Mouse (Mus musculus): ENCODE results near the gene Hmgcl. TPM values are rescaled to one million over a fixed set of nuclear protein-coding genes. Genes with fewer than 3 reads are reported as not detected.
"Not testable (repeated sequence)": the region's sequence is repeated elsewhere in the genome, so short reads cannot be mapped to it uniquely, and the experiment has no call there.

Gene Hmgcl
- polyA plus RNA-seq, 1 experiment from 2014 or later = 76.3 TPM

DNA sequence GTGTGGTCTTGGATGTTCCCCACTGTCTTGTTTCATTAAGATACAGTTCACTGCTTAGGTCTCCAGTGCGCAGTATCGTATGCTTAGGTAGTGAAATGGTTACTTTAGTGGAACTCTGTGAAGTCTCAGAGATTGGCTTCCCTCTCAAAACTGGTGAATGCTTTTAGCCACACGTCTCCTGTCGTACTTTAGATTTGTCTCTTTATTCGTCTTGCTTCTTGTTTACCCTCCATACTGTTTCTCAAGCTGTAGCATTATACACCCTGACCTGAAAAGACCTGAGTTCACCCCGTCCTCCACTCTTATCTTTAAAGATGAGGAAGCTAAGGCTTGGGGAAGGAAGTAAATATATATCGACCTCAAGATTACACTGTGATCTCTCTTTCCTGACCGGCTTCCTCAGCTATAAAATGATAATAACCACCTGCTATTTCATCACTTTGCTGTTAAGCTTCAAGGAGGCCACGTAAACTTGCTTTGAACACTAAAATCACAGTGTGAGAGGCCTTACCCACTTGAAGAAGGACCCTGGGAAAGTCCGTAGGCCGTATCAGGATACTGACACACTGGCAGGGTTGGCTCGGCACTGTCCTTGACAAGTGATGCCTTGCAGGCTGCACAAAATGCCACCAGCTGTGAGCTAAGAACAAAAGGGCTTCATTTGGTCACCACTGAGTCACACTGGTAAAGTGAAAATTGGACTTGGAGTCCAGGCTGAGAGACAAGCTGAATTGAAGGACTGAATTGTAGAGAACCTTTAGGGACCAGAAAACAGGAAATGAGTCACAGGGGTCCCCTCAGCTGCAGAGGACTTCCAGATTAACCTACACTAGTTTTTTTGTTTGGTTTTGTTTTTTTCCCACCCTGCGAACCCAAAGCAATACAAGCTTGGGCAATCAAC is 26.9 kb downstream of the Hmgcl start:
- H3K4me3 ChIP-seq = peak overlapping the region; percentile 97
- H3K4me1 ChIP-seq = peaks cover 10% of the 10 kb centered on the region
- peak overlapping the region; percentile 94; the same call in 1 of the 2 replicates for H3K9ac ChIP-seq
- no peaks in the 10 kb centered on the region for H3K9me3 ChIP-seq
- H3K4me2 ChIP-seq (replicated peaks) = peak overlapping the region; percentile 89
- no peaks in the 10 kb centered on the region for H3K27me3 ChIP-seq
- ATAC-seq (ENCODE audit: insufficient number of reproducible peaks, insufficient read depth, low FRiP score, low TSS enrichment) = no peak
- WGBS = 71% methylated on average over 13 of the region's 13 CpGs
- peak overlapping the region; percentile 63; the same call in 1 of the 2 replicates for H3K27ac ChIP-seq
- H3K36me3 ChIP-seq = peaks cover 60% of the 10 kb centered on the region

DNA sequence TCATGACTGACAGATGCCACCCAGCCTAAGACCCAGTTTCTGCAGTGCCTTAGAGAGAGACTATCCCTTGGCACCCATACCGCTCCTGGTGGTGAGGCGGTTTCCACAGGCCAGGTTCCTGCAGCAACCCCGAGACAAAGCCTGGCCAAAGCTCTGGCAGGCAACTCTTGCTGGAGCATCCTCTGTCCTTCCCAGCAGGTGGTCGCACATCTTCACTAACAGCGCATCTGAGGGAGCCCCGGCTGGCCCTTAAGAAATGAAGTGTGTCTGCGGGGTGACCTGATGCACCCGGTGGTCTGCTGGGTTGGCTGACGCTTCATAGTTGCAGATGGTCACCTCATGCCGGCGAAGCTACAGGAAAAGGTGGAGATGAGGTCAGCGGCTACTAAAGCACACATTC is 29.9 kb downstream of the Hmgcl start:
- Histone ChIP-seq H3K4me2 (replicated peaks) (no peak overlapping the region), H3K4me3 (no peak overlapping the region), H3K36me3 (peaks cover 52% of the 10 kb centered on the region), H3K4me1 (peaks cover 8% of the 10 kb centered on the region), H3K9ac (no peak overlapping the region), H3K27ac (no peak overlapping the region), H3K9me3 (no peaks in the 10 kb centered on the region), H3K27me3 (no peaks in the 10 kb centered on the region)
- ATAC-seq (ENCODE audit: insufficient number of reproducible peaks, insufficient read depth, low FRiP score, low TSS enrichment) = no peak
- WGBS = 91% methylated on average over 12 of the region's 12 CpGs

DNA sequence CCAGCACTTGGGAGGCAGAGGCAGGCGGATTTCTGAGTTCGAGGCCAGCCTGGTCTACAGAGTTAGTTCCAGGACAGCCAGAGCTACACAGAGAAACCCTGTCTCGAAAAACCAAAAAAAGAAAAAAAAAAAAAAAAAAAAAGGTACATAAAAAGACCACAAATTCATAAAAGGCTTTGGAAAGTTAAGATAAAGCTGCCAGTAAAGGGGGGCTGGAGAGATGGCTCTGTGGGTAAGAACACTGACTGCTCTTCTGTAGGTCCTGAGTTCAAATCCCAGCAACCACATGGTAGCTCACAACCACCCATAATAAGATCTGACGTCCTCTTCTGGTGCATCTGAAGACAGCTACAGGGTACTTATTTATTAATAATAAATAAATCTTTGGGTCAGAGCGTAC is 34.0 kb downstream of the Hmgcl start:
- not testable (repeated sequence) for H3K9ac ChIP-seq; ATAC-seq (ENCODE audit: insufficient number of reproducible peaks, insufficient read depth, low FRiP score, low TSS enrichment); H3K4me1 ChIP-seq; H3K4me3 ChIP-seq; H3K27ac ChIP-seq; H3K9me3 ChIP-seq; H3K4me2 ChIP-seq (replicated peaks); H3K27me3 ChIP-seq
- peaks cover 65% of the 10 kb centered on the region for H3K36me3 ChIP-seq
- 93% methylated on average over 5 of the region's 5 CpGs for WGBS

DNA sequence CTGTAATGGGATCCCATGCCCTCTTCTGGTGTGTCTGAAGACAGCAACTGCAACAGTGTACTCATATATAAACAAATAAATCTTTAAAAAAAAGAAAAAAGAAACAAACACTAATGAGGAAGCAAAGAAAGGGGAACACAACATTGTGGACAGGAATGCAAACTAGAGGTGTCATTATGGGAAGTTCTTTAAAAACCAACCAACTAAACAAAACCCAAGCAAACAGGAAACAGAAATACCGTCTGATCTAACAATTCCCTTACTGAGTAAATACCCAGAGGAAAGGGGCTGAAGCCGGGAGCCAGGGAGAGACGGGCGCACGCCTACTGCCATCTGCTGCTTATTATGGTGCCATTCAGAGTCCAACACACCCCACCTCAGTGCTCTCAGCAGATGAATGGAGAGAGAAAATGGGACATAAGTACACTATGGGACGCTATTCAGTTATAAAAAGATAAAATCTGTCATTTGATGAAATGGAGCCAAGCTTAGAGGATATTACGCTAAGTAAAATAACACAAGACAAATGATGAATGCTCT is 35.3 kb downstream of the Hmgcl start:
- ATAC-seq (ENCODE audit: insufficient number of reproducible peaks, insufficient read depth, low FRiP score, low TSS enrichment) = no peak

DNA sequence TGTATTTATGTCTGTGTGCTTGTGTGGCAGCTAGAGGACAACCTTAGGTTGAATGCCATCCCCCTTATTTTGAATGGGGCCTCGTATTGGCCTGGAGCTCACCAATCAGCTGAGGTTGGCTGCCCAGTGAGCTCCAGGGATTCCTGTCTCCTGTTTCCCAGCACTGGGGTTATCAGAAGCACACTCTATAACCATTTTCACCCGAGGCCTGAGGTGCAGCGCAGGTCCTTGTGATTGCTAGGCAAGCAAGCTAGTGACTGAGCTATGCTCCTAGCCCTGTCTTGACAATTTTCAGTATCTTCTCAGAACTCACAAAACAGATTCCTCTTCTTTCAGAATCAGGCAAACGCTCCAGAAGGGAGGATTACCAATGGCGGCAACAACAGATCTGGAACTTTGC is 38.3 kb downstream of the Hmgcl start:
- 83% methylated on average over 5 of the region's 5 CpGs for WGBS
- Histone ChIP-seq H3K27me3 (no peaks in the 10 kb centered on the region), H3K4me1 (peaks cover 11% of the 10 kb centered on the region), H3K27ac (no peak overlapping the region), H3K9ac (no peak overlapping the region), H3K4me3 (no peak overlapping the region), H3K36me3 (peaks cover 34% of the 10 kb centered on the region), H3K9me3 (no peaks in the 10 kb centered on the region), H3K4me2 (replicated peaks) (no peak overlapping the region)
- ATAC-seq (ENCODE audit: insufficient number of reproducible peaks, insufficient read depth, low FRiP score, low TSS enrichment) = no peak

More for the DNA sequence above, 35.3 kb downstream of the Hmgcl start:
- Histone ChIP-seq H3K27me3 (no peaks in the 10 kb centered on the region), H3K4me1 (peaks cover 7% of the 10 kb centered on the region), H3K9ac (no peak overlapping the region), H3K36me3 (peaks cover 51% of the 10 kb centered on the region), H3K4me3 (no peak overlapping the region), H3K9me3 (no peaks in the 10 kb centered on the region), H3K27ac (no peak overlapping the region), H3K4me2 (replicated peaks) (no peak overlapping the region)
- 58% methylated on average over 7 of the region's 7 CpGs for WGBS

DNA sequence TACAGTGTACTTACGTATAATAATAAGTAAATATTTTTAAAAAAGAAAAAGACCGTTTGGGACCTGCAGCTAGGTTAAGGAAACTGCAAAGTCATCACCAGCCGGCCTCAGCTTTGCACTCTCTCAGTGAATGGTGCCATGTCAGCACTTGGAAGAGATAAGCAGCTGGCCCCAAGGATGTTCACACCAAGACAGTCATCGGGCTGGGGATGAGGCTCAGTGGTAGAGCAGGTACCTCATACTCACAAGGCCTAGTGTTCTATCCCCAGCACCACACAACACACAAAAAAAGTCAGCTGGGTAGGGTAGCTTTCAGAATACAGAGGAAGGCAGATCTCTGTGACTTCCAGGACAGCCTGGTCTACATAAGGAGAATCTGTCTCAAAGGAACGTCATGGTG is 38.9 kb downstream of the Hmgcl start:
- ATAC-seq (ENCODE audit: insufficient number of reproducible peaks, insufficient read depth, low FRiP score, low TSS enrichment) = no peak
- Histone ChIP-seq H3K4me2 (replicated peaks) (no peak overlapping the region), H3K27me3 (no peaks in the 10 kb centered on the region), H3K27ac (no peak overlapping the region), H3K4me1 (peaks cover 11% of the 10 kb centered on the region), H3K9ac (no peak overlapping the region), H3K9me3 (no peaks in the 10 kb centered on the region), H3K4me3 (no peak overlapping the region), H3K36me3 (peaks cover 34% of the 10 kb centered on the region)
- WGBS = 94% methylated on average over 5 of the region's 5 CpGs

DNA sequence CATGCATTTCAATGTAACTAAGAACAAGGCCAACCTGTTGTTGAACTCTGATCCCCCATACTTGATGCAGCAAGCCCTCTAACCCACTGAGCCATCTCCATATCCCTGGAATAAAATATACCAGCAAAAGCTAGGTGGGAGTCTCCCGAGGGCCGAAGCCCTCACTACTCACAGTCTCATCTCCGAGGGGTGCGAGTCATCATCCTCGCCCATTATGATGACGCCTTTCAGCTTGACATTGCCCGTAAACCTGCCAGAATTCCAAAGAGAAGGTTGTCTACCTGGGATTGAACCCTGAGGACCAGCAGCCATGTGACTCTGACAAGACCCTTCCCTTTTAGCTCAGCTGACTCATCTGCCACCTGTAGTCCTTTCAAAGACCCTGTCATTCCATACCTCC is 39.5 kb downstream of the Hmgcl start:
- no peak for ATAC-seq (ENCODE audit: insufficient number of reproducible peaks, insufficient read depth, low FRiP score, low TSS enrichment)
- peak overlapping the region; percentile 89 for H3K4me3 ChIP-seq
- H3K4me1 ChIP-seq = peaks cover 11% of the 10 kb centered on the region
- H3K9me3 ChIP-seq = no peaks in the 10 kb centered on the region
- peak overlapping the region; percentile 65 for H3K4me2 ChIP-seq (replicated peaks)
- no peaks in the 10 kb centered on the region for H3K27me3 ChIP-seq
- H3K36me3 ChIP-seq = peaks cover 30% of the 10 kb centered on the region
- H3K9ac ChIP-seq = peak overlapping the region; percentile 80
- WGBS = 89% methylated on average over 7 of the region's 7 CpGs
- no peak overlapping the region for H3K27ac ChIP-seq

DNA sequence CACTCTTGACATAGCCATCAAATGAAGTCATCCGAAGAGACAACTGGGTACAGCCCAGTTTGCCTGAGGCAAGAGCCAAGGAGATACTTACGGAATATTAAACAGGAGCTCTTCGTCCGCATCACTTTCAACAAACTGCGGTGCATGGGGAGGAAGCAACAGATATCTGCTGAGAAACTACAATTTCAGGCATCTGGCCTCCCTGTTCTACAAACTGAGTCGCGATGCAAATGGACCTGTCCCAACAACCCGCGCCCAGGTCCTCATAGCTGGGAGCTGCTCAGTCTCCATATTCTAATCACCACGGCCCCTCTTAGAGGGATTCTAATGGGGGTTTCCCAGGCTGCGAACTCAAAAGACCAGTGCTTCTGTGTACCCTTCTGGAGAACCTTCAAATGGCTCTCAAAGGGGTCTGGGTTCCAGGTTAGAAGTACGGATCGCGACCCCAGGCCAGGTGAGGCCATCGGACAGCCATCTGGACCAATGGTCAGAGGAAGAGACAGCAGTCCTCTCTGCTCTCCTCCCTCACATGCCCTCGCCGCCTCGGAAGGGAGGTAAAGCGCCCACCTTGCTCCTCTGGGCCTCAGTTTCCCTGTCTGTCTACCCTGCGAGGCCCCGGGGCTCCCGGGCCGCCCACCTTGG is 40.2 kb downstream of the Hmgcl start:
- H3K9ac ChIP-seq = peak overlapping the region; percentile 80
- peak overlapping the region; percentile 89 for H3K4me3 ChIP-seq
- no peaks in the 10 kb centered on the region for H3K27me3 ChIP-seq
- H3K4me1 ChIP-seq = peaks cover 11% of the 10 kb centered on the region
- H3K27ac ChIP-seq = peak overlapping the region; percentile 87
- WGBS = 7% methylated on average over 22 of the region's 23 CpGs
- peak overlapping the region; percentile 65 for H3K4me2 ChIP-seq (replicated peaks)
- ATAC-seq (ENCODE audit: insufficient number of reproducible peaks, insufficient read depth, low FRiP score, low TSS enrichment) = no peak
- H3K9me3 ChIP-seq = no peaks in the 10 kb centered on the region
- H3K36me3 ChIP-seq = peaks cover 26% of the 10 kb centered on the region

DNA sequence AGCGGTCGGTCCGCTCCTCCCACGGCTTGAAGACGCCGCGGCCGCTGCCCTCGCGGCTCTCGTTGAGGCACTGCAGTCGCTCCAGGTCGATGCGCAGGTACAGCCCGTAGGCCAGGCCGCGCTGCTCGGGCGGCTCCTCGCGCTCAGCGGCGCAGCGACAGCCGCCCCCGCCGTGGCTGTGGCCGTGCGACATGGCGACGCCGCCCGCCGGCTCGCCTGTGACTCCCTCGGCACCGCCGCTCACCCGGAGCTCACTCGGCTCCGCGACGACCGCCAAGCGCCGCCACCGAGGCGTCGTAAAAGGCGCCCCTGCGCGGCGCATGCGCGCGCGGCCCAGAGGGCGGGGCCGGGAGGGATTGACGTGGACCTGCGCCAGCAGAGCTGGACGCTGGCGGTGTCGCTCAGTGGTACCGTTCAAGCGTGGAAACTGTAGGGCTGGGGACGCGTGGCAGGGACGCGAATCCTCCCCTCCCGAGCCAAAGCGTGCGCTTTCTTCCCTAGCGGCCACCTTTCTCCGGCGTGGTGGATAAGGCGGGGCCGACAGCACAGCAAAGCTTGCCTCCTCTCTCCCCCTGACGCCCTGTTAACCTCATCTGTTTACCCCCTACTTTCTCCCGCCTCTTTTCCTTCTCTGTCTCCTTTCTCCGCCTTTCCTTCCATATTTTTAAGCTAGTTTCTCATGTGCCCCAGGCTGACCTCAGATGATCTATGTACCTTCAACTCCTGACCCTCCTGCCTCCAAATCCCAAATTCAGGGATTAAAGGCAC is 40.9 kb downstream of the Hmgcl start, which contains the start of gene Pithd1:
Pithd1 (minus strand) TSS at position 322 of the 768 bp plus-strand sequence.
- no peaks in the 10 kb centered on the region for H3K9me3 ChIP-seq
- under 1% methylated on average over 76 of the region's 81 CpGs for WGBS
- H3K9ac ChIP-seq = peak within 1 kb of the TSS; percentile 80
- peaks cover 11% of the 10 kb centered on the region for H3K4me1 ChIP-seq
- H3K27ac ChIP-seq = peak within 1 kb of the TSS; percentile 87
- no peaks in the 10 kb centered on the region for H3K27me3 ChIP-seq
- peak within 1 kb of the TSS; percentile 65 for H3K4me2 ChIP-seq (replicated peaks)
- H3K4me3 ChIP-seq = peak within 1 kb of the TSS; percentile 89
- H3K36me3 ChIP-seq = peaks cover 24% of the 10 kb centered on the region
- ATAC-seq (ENCODE audit: insufficient number of reproducible peaks, insufficient read depth, low FRiP score, low TSS enrichment) = peak; percentile 79

DNA sequence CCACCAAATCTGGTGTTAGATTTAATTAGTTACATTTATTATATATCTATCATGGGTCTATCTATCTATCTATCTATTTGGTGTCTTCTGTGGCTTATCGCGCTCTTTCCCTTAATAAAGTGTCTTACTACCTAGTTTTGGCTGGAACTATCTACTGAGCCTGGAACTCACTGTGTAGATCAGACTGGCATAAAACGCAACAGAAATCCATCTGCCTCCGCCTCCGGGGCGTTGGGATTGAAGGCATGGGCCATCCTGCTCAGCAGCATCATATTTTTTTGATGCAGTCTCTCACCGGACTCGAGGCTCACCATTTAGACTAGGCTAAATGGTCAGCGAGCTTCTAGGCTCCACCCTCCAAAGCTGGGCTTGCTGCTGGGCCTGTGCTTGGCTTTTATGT is 41.5 kb downstream of the Hmgcl start:
- Histone ChIP-seq H3K4me1 (peaks cover 11% of the 10 kb centered on the region), H3K36me3 (peaks cover 20% of the 10 kb centered on the region), H3K9me3 (no peaks in the 10 kb centered on the region), H3K4me3 (peak overlapping the region; percentile 89), H3K27me3 (no peaks in the 10 kb centered on the region), H3K27ac (peak overlapping the region; percentile 87), H3K9ac (peak overlapping the region; percentile 80; the same call in 1 of the 2 replicates), H3K4me2 (replicated peaks) (peak overlapping the region; percentile 65)
- ATAC-seq (ENCODE audit: insufficient number of reproducible peaks, insufficient read depth, low FRiP score, low TSS enrichment) = no peak
- 69% methylated on average over 9 of the region's 9 CpGs for WGBS

DNA sequence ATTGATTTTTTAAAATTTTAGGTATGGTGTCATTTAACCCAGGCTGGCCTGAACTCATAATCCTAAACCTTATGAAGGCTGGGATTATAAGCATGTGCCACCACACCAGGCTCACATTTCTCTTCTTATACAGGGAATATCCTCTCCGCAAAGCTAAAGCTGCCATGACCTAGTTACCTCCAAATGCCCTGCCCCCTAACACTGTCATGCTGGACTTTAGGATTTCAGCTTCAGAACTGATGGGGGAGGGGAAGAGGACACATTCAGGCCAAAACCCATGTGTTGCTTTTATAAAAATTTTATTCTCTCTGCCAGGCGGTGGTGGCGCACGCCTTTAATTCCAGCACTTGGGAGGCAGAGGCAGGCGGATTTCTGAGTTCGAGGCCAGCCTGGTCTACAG is 47.7 kb downstream of the Hmgcl start:
- 93% methylated on average over 6 of the region's 6 CpGs for WGBS
- H3K4me3 ChIP-seq = no peak overlapping the region
- H3K9me3 ChIP-seq = no peaks in the 10 kb centered on the region
- no peaks in the 10 kb centered on the region for H3K4me1 ChIP-seq
- H3K27me3 ChIP-seq = no peaks in the 10 kb centered on the region
- no peak overlapping the region for H3K27ac ChIP-seq
- no peaks in the 10 kb centered on the region for H3K36me3 ChIP-seq
- no peak overlapping the region for H3K4me2 ChIP-seq (replicated peaks)
- ATAC-seq (ENCODE audit: insufficient number of reproducible peaks, insufficient read depth, low FRiP score, low TSS enrichment) = no peak
- no peak overlapping the region for H3K9ac ChIP-seq

Data from embryonic facial prominence, embryonic 12.5 days (tissue).